Mouse (Mus musculus): ENCODE results near the gene Gm14440. TPM values are rescaled to one million over a fixed set of nuclear protein-coding genes. Genes with fewer than 3 reads are reported as not detected.
"Not testable (repeated sequence)": the region's sequence is repeated elsewhere in the genome, so short reads cannot be mapped to it uniquely, and the experiment has no call there.

Gm14440 gene
- total RNA-seq (2021) = 1 to 10 TPM in 1 of 2 experiments, not detected in 1; 7.6 TPM

DNA sequence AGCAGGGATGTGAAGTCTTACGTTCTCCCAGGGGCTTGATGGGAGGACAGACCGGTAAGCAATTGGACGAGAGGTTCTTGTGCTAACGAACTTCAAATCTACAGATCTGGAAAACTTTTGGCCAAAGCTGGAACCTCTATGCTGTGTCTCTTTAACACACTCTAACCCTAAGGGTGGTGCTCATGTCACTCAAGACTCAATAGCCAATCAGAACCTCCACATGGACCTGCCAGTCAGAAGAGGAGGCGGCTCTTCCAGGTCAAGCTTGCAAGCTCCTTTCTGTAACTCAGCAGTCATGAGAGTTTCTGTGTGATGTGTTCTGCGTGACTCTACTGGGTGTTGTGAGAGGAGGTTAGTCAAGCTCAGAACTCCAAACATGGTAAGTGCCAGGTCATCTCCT lies at the start of gene Gm14440:
TSS of gene Gm14440 (plus strand) at position 301 of the 400 bp plus-strand sequence.
- intact Hi-C loops (cut with DNase I); DNase-seq (ENCODE audit: extremely low spot score in 1 of 2, low spot score in 2 of 2): not testable (repeated sequence)

Other genes starting within 250 kb of the Gm14440 start
- gene Gm14393, start 207.3 kb upstream of the Gm14440 start, total RNA-seq (2021) = 1 to 10 TPM in 1 of 2 experiments, not detected in 1; 1.4 TPM
- gene Gm14399, start 133.1 kb upstream of the Gm14440 start, total RNA-seq (2021) = 10 to 100 TPM; 12.5 to 15.4 TPM
- gene Gm14443, start 99.3 kb upstream of the Gm14440 start, total RNA-seq (2021) = 1 to 10 TPM; 1.9 to 2.1 TPM
- gene Gm14391, start 68.2 kb upstream of the Gm14440 start, total RNA-seq (2021) = 10 to 100 TPM; 84.8 to 86.5 TPM
- 10 to 100 TPM; 39.8 to 41.5 TPM for gene Gm4631, start 63.1 kb downstream of the Gm14440 start, total RNA-seq (2021)
- gene Zfp968, start 97.3 kb downstream of the Gm14440 start, total RNA-seq (2021) = 1 to 10 TPM; 3.0 to 3.7 TPM
- 10 to 100 TPM; 12.2 to 13.2 TPM for gene Gm4724, start 160.7 kb downstream of the Gm14440 start, total RNA-seq (2021)
- gene Zfp965, start 194.9 kb downstream of the Gm14440 start, total RNA-seq (2021) = 1 to 10 TPM; 5.7 to 9.9 TPM